ENCODE assay signal across 16 mouse cellular contexts in the genomic region with DNA sequence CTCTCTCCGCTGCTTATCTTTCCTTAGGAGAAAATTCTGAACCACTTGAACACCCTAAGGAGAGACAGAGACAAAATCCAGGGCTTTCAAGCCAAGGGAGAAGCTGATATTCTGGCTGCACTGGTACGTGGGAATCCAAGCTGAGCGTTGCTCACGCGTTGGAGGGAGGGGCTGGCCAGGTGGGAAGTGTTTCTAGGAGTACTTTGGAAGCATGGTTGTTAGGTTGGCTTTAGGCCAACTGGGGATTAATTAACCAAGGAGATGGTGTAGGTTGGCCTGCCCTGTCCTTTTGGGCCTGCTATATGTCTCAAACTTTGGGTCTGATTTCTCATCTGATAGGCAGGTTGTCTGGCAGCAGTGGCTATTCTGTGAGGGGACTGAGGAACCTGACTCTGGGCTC. TPM values are rescaled to one million over a fixed set of nuclear protein-coding genes. Genes with fewer than 3 reads are reported as not detected.
"Had no signal": no experiment of that assay in that cellular context is flagged by ENCODE, and none has a peak within 500 bp of the region (broad histone marks: within the 10 kb centered on the region; RNA-seq: fewer than 3 reads in every experiment).

No protein-coding gene starts in this region.

- H3K4me3 ChIP-seq: limb, embryonic 12.5 days; liver, embryonic 15.5 days; lung, embryonic 15.5 days; megakaryocyte, embryonic 14.5 days; midbrain, embryonic 15.5 days; neural tube, embryonic 12.5 days had no signal

- H3K9me3 ChIP-seq: limb, embryonic 12.5 days; liver, embryonic 15.5 days; lung, embryonic 15.5 days; megakaryocyte, embryonic 14.5 days; midbrain, embryonic 15.5 days; neural tube, embryonic 12.5 days had no signal

- H3K4me2 ChIP-seq: limb, embryonic 12.5 days; liver, embryonic 15.5 days; lung, embryonic 15.5 days; midbrain, embryonic 11.5 days; midbrain, embryonic 15.5 days; neural tube, embryonic 12.5 days had no signal

- H3K27me3 ChIP-seq: limb, embryonic 12.5 days; liver, embryonic 15.5 days; lung, embryonic 15.5 days; megakaryocyte, embryonic 14.5 days; midbrain, embryonic 15.5 days; neural tube, embryonic 12.5 days had no signal

- ATAC-seq: midbrain, embryonic 15.5 days had no signal

- H3K4me1 ChIP-seq: limb, embryonic 12.5 days; midbrain, embryonic 15.5 days; neural tube, embryonic 12.5 days had no signal

- H3K9ac ChIP-seq: limb, embryonic 12.5 days; liver, embryonic 15.5 days; lung, embryonic 15.5 days; midbrain, embryonic 15.5 days; neural tube, embryonic 12.5 days had no signal

- H3K27ac ChIP-seq: limb, embryonic 12.5 days; liver, embryonic 15.5 days; lung, embryonic 15.5 days; macrophage; midbrain, embryonic 15.5 days; neural tube, embryonic 12.5 days had no signal

- DNase-seq: kidney, adult 2 months; kidney, postnatal 25 days; layer of hippocampus, adult 9-11 months; layer of hippocampus, postnatal 36 days; lung, postnatal 14 days; spleen, adult 18-20 months had no signal

RNA-seq across cellular contexts. Expression of a gene that starts 15.8 kb away (rescaled TPM):
- polyA plus RNA-seq: liver, adult 2 months; macrophage had no signal

RNA-seq across cellular contexts. Expression of a gene that starts 18.2 kb away (rescaled TPM):
- polyA plus RNA-seq: liver, adult 2 months; macrophage had no signal

RNA-seq across cellular contexts. Expression of a gene that starts 38.7 kb away (rescaled TPM):
- polyA plus RNA-seq: limb, embryonic 12.5 days; liver, embryonic 15.5 days; lung, embryonic 15.5 days; macrophage; midbrain, embryonic 11.5 days; midbrain, embryonic 15.5 days; neural tube, embryonic 12.5 days; stomach, embryonic 14.5 days had no signal

RNA-seq across cellular contexts. Expression of a gene that starts 39.2 kb away (rescaled TPM):
- polyA plus RNA-seq: kidney, adult 2 months; limb, embryonic 12.5 days; liver, adult 2 months; liver, embryonic 15.5 days; lung, embryonic 15.5 days; macrophage; midbrain, embryonic 11.5 days; midbrain, embryonic 15.5 days; neural tube, embryonic 12.5 days; stomach, embryonic 14.5 days had no signal
